Mouse (Mus musculus): Measurements from ENCODE around the gene Ccr5.

GRCm38 (mm10) chr9:124138055-124138775 lies 16.9 kb downstream of the Ccr5 start:
- TF ChIP-seq CTCF (conservative IDR thresholded peaks at IDR 0.05 in 1 of 2, IDR thresholded peaks at IDR 0.05 in 1 of 2; ENCODE audit: low read depth in 2 of 2, low read length in 2 of 2) (no peak), RAD21 (IDR thresholded peaks at IDR 0.05; ENCODE audit: low read depth, low read length) (no peak), EP300 (IDR thresholded peaks at IDR 0.05; ENCODE audit: low read length) (no peak), E2F4 (IDR thresholded peaks at IDR 0.05; ENCODE audit: insufficient replicate concordance, low read depth, low read length) (no peak), ELF1 (IDR thresholded peaks at IDR 0.05; ENCODE audit: low read depth, low read length) (no peak), CHD2 (IDR thresholded peaks at IDR 0.05; ENCODE audit: low read length) (no peak), RCOR1 (conservative IDR thresholded peaks at IDR 0.05; ENCODE audit: low read depth, low read length) (no peak), PAX5 (IDR thresholded peaks at IDR 0.05; ENCODE audit: low read length) (no peak), POLR2AphosphoS2 (IDR thresholded peaks at IDR 0.05; ENCODE audit: low read depth, low read length) (no peak)
